Mouse (Mus musculus): Measurements from ENCODE around the gene Slc16a5.
"Not testable (repeated sequence)": the region's sequence is repeated elsewhere in the genome, so short reads cannot be mapped to it uniquely, and the experiment has no call there.

Gene Slc16a5

DNA sequence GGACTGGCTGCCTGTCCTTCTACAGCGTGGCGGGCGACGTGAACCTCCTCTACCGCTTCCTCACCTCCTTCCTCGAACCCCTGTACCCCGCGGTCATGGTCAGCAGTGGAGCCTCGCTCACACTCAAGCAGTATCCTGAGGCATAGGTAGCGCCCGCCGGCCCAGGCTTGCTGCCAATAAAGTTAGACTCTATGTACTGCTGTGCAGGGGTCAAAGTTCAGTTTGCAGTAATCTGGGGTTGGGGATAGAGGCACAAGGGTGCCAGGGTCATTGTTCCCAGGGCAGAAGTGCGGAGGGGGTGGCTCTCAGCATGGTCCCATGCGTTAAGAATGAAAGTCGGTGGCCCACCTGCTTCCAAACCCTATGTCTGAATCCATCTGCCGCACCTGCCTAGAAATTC is 14.2 kb upstream of the Slc16a5 start:
- DNase-seq, result peak; percentile 80 to 90

DNA sequence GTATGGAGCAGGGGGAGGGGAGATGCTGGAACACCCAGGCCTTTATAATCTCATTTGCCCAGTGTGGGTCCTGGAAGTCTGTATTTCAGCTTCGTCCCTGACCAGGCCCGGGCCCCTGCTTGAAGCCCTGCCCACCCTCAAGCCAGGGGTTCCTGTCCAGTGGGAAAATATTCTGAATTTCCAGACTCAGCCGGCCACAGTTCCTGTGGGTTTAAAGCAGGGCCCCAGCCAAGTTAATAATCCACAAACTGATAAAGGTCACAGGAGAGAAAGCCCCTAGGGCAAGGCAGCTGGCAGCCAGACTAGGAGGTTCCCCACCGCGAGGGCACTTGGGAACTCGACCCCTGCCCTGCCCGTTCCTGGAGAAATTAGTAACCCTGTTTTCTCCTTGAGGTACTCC is 13.3 kb upstream of the Slc16a5 start:
- peak; percentile 81 to 93 for DNase-seq

DNA sequence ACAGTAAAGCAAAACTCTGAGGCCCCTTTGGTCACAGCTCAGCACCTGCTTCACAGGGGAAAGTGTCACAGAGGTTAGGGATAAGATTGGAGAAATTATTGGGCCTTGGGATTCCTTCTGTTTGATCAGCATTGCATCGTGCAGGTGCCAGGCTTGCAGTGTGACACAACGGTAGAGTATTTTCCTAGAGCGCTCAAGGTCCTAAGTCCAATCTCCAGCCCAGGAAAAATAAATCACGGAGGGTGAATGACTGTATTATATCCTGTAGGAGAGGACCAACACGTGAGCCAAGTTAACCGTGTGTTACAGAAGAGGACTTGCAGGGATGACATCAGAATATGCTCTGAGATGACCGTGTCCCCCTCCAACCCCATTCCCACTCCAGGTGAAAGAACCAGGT is 12.1 kb upstream of the Slc16a5 start:
- peak; percentile 41 to 69 for DNase-seq

DNA sequence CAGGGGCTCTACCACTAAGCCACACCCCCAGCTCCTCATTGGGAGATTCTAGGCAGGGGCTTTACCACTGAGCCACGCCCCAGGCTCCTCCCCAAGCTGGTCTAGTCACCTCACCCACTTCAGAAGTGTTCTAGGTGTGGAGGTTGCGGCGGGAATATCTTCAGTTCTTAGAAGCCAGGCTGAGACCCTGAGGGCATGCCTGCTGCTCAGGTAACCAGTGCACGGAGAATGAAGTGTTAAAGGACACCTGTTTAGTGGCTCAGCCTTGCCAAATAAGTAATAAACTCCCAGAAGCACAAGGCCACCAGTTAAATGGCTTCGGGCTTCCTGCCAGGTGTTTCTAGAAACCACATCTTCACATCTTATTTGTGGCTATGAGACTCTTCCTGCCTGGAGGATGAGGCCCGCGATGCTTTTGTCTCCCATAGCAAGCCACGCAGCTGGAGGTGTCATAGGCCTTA is 10.5 kb upstream of the Slc16a5 start:
- peak; percentile 38 to 65 for DNase-seq

DNA sequence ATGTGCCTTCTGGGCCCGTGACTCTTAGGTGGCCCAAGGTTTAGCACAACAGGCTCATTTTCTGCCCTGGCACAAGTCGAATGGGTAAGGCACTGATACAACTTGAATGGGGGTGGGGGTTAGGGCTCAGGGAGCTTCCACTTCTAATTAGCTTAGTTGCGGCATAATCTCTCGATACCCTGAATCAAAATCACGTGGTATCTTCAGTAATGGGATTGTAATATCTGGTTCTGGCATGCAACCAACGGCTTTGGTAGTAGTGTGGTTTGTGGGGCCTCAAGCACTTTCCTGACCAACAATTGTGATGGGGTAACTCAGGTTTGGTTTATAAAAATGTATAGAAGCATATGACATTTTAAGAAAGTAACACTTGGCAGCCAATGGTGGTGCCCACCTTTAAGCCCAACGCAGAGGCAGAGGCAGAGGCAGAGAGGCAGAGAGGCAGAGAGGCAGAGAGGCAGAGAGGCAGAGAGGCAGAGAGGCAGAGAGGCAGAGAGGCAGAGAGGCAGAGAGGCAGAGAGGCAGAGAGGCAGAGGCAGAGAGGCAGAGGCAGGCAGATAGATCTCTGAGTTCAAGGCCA is 9.9 kb upstream of the Slc16a5 start:
- DNase-seq, result no peak

DNA sequence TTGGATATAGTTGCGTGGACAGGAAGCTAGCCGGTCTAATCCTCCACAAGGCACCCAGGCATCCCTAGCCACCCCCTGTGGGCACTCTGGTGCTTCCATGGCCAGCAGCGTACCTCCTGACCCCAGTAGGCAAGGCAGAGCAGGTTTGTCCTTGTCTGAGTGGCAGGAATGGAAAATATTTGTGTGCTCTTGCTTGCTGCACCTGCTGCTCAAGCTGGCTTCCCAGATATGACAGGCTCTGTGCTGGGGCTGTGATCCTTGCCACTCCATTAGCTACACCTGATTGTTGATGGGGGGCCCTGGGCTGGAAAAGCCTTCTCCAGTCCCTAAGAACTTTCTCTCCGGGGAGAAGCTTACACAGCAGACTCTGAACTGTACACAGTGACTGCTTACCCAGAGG is 9.0 kb upstream of the Slc16a5 start:
- DNase-seq, result peak in 1 of 2 experiments; percentile 80

DNA sequence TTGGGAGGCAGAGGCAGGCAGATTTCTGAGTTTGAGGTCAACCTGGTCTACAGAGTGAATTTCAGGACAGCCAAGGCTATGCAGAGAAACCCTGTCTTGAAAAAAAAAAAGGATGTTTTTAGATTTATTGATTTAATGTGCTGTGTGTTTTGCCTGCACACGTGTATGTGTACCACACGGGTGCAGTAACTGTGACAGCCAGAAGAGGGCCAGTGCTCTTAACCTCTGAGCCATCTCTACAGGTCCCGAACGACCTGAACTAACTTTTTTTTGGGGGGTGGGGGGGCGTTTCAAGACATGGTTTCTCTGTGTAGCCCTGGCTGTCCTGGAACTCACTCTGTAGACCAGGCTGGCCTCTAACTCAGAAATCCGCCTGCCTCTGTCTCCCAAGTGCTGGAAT is 7.5 kb upstream of the Slc16a5 start:
- DNase-seq, result not testable (repeated sequence)

DNA sequence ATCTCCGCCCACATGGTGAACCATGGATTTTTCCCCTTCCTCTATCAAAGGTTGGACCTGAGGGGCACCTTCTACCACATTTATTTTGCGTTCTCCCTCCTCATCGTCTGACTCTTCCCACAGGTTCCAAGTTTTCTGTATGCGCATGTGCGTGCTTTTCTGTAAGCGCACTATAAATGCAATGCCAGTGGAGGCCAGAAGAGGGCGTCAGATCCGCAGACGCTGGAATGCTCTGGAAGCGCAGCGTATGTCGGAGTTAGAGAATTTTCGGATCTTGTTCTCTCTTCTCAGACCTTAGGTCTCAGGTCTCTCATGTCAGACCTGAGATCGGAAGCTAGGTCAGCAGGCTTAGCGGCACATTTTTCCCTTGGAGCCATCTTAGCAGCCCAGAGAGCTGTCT is 6.7 kb upstream of the Slc16a5 start:
- DNase-seq, result no peak

DNA sequence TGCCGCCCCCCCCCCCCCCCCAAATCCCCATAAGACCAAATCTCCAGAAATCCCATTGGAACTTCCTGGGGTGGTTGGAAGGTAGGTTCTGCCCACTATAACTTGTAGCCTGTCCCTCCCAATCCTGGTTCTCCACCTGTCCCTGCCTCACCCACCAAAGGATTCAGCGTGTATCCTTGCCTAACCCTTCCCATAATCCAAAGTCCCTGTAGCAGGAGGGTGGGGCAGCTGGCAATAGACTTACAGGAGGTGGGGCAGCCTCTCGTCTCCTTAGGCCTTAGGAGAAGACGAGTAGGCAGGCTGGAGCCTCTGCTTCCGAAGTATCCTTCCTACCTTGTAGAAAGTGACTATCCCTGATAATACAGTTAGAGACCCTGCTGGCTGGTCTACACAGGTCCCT is 6.1 kb upstream of the Slc16a5 start:
- DNase-seq, result no peak

DNA sequence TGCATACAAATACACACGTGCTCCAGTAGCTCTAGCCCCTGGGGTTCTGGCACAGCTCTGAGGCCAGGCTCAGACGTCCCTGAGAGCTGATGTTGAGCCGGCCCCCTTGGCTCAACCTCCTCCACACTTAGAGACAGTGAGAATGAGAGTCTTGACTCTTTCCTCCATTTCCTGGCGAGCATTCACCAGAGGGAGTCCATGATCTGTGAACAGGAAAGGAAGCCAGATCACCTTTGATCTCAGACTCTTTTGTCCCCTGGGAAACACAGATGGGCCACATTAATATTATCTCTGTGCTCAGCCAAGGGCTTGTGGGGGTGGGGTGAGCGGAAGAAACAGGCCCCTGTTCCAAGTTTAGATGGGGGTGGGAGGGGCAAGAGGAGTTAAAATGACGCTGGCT is 4.9 kb upstream of the Slc16a5 start:
- DNase-seq, result peak; percentile 66 to 68

DNA sequence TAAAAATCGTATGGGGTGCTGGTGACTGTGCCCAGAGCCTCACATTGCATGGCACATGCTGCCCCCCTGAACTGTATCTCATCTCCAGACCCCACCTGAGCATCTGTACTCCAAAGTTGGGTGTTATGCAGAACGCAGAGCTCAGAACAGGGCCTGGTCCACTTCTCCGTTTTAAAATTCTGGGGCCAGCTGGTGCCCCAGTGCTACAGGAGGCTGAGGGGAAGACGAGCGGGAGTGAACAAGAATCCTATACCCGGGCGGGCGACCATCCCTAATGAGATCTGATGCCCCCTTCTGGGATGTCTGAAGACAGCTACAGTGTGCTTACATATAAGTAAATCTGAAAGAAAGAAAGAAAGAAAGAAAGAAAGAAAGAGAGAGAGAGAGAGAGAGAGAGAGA is 1.3 kb upstream of the Slc16a5 start:
- DNase-seq, result no peak

DNA sequence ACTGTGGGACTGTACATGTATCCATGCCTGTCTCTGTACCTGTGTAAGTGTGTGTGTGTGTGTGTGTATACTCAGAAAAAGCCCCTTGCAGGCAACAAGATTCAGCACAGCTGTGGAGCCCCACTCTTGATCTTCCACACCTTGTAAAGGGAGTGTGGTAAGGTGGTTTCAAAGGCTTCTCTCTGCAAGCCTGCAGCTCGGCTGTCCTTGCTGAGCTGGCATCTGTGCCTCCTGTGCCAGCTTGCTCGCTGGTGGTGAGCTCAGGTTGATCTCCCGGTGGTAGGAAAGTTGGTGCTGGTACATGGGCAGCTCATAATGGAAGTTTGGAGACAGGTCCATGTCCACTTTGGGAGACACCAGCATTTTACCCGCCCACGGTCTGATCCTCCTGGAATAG is 430 bp upstream of the Slc16a5 start:
- DNase-seq, result no peak

DNA sequence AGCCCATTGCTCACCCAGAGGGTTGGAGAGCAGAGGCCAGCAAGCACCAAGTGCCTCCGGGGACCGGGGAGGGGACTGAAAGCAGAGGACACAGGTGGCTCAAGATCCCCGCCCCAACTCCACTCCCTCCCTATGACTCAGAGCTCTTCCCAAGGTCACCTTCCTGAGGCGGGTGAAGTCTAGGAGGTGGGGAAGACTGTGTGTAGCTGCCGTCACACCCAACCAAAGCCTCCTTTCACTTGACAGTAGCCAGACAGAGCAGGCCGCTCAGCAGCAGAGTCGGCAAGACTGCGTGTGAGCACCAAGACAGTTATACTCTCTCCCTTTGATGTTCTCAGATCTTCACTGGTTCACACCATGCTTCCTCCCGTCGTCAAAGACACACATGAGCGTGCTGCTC is 1.1 kb downstream of the Slc16a5 start:
- peak; percentile 56 to 85 for DNase-seq

DNA sequence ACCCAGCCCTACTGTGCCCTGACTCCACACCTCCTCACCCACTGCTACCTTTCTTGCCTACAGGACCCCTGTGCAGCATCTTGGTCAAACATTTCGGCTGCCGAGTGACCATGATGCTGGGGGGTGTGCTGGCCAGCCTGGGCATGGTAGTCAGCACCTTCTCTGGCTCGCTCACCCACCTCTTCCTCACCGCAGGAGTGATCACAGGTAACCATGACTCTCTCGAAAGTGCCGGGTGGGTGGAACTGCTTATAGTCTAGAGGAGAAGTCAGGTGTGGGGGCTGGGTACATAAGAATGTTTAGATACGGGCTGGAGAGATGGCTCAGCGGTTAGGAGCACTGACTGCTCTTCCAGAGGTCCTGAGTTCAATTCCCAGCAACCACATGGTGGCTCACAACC is 2.6 kb downstream of the Slc16a5 start:
- no peak for DNase-seq

DNA sequence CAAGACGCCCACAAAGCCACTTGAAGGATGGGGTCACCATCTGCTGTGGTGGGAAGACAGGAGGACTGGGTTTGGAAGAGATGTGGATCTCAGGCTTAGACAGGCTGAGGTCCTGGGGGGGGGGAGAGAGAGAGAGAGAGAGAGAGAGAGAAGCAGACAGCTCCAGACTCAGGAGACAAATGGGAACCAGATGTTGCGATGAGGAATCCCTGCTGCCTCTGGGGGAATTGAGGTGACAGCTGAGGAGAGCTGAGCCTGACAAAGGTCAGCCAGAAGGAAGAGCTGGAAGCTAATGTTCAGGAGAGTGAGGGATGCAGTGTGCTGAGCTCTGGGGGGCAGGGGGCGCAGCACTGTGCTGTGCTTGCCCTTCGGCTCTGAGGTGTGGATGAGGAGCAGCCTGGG is 4.9 kb downstream of the Slc16a5 start:
- DNase-seq, result no peak

DNA sequence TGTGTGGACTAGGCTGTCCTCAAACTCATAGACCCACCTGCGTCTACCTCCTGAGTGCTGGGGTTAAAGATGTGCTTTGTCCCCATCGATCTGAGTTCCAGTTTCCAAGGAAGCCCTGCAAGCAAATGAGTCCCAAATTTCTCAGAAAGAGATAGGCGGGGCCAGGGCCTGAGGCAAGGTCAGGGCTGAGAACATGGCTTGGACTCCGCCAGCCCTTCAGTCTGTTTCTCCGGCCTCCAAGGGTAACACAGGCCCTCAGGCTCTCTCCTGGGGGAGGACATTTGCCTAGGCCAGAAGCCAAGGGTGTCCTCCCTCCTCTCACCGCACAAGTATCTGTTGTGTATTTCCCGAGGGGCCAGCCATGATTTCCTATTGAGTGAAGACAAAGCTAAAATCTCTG is 9.9 kb downstream of the Slc16a5 start:
- DNase-seq, result no peak

DNA sequence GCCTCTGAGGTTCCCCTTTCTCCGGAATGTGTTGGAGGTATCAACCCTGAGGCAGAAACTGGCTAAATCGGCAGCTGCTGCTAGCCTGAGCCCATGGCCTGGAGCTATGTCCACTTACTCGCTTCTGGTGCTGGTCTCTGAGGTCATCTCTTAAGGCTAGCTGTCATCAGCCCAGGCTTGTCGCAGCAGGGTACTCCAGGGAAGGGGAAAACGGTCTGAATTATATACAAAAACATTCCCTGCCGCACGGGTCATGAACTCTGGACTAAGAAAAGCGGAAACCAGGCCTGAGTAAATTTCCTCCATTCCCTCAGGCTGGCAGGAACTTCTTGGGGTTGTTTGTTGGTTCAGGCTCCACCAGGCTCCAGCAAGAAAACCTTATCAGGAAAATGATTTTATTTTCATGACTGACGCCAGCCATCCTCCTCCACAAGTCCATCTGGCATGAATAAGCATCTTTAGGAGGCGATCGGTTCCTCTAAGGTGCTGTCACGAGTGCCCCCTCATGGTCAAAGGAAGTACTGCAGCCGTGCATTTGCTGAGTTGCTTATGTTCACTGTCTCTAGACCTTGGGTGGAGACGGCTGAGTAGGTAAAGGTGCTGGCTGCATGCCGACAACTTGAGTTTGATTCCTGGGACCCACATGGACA is 11.5 kb downstream of the Slc16a5 start:
- peak; percentile 93 to 98 for DNase-seq

DNA sequence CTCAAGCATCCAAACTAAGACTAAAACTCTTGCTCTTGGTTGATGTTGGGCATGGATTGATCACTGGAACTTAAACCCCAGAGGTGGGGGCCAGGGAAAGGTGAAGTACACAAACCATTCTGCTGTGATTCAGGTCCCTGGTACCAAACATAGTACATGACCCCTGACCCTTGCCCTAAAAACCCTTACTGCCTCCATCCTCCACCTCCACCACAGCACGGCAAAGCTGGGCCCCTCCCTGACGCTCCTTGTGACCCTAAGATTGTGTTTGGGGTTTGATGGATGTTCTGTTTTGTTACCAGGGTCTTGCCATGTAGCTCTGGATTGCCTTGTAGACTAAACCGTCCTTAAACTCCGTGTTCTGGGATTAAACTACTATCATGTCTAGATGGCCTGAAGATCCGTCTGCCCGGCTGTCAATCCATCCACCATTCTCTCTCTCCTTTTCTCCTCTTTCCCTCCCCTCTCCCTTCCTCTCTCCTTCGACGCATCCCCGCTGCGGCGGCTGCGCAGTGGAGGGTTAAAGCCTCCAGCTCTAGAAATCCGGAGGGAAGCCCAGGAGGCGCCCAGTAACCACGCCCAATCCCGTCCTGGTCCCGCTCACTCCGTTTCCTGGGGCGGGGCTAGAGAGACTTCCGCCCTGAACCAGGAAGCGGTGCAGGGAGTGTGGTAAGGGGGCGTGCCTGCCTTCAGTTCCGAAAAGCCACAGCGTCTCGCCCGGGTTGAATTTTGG is 12.9 kb downstream of the Slc16a5 start, which contains the start of gene Armc7:
Gene Armc7, plus strand, starts transcription at position 643 of the 733 bp plus-strand sequence.
- peak; percentile 96 for DNase-seq

DNA sequence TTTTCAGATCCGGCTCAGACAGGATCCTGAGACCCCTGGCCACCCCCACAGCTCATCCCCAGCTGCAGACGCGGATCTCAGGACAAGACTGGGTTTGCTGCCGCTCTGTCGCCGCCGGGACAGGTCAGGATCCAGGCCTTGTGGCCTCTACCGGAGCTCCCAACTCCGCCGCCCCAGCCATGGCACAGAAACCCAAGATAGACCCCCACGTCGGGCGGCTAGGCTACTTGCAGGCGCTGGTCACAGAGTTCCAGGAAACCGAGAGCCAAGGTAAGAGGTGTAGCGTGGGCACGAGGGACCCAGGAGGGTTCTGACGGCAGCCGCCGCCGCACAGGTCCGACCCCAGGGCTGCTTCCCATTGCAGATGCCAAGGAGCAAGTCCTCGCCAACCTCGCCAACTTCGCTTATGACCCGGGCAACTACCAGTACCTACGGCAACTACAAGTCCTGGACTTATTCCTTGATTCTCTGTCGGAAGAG is 13.5 kb downstream of the Slc16a5 start:
- DNase-seq, result peak in 1 of 2 experiments; percentile 55

DNA sequence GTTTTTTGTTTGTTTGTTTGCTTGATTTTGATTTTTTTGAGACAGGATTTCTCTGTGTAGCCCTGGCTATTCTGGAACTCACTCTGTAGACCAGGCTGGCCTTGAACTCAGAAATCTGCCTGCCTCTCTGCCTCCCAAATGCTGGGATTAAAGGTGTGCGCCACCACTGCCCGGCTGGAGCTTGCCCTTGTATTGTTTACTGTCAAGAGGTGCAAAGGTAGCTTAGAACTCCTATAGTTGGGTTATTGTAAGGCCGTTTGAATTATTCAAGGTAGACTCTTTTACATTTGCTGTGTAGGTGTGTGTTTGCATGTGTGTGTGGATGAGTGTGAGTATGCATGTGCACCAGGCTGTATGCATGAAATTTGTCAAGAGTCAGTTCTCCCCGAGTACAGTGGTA is 14.4 kb downstream of the Slc16a5 start:
- DNase-seq, result not testable (repeated sequence)

DNA sequence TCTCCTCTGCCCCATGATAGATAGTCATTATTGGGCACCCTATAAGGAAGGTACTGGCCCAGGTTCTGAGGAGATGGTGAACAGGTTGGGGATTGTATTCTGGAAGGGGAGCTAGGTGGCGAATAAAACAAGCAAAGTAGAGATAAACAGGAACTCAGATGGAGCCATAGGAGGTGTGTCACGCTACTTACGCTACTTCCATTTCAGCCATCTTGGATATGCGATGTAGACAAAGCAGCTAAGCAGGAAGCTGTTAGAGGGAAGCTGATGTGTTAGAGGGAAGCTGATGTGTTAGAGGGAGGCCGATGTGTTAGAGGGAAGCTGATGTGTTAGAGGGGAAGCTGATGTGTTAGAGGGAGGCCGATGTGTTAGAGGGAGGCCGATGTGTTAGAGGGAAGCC is 15.1 kb downstream of the Slc16a5 start:
- not testable (repeated sequence) for DNase-seq

DNA sequence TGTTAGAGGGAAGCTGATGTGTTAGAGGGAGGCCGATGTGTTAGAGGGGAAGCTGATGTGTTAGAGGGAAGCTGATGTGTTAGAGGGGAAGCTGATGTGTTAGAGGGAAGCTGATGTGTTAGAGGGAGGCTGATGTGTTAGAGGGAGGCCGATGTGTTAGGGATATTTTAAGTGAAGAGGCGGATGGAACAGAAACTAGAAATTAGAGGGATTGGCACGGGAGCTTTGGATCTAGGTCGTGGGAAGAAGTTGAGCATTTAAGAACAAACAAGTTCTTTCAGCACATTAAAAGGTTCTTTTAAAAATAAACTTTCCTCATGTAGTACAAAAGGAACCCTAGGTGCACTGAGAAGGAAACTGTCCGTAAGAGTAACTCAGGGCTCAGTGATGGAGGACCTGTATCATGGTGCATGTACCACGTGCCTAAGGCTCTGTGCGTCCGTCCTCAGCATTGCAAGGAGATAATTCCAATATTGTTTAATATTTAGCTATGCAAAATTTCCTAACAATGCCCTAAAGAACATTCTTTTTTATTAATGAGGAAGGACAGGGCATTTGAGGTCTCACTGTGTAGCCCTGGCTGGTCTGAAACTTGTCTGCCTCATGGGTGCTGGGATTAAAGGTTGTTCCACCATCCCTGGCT is 16.1 kb downstream of the Slc16a5 start:
- no peak for DNase-seq

DNA sequence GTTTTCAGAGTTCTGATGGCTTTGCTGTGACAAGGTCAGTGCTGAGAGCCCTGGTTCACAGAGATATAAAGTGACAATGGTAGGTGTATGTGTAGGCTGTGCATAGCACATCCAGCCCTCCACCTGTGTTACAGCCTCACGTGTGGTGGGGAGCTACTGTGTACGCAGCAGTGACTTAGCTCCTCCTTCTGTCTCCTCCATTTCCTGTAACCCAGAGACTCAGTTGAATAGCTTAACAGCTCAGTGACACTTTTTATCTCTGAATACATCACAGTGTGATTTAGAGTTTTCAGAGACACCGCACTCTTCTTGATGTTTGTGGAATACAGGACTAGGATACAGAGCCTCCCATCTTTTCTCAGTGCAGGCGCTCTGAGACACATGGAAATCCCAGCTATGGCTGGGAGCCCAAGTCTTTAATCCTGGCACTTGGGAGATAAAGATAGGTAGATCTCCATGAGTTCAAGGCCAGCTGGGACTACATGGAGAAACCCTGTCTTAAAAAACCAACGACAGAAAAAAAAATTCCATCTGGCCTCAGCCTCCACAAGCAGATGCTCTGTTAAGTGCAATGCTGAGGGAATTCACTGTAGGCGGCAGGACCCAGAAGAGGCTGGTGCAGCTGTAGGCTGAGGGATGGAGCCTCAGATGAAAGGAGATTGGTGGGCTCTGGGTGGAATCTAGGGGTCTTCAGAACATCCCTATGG is 19.4 kb downstream of the Slc16a5 start:
- no peak for DNase-seq
